Mouse (Mus musculus): Measurements from ENCODE around the gene Csmd2.

The Csmd2 gene

DNA sequence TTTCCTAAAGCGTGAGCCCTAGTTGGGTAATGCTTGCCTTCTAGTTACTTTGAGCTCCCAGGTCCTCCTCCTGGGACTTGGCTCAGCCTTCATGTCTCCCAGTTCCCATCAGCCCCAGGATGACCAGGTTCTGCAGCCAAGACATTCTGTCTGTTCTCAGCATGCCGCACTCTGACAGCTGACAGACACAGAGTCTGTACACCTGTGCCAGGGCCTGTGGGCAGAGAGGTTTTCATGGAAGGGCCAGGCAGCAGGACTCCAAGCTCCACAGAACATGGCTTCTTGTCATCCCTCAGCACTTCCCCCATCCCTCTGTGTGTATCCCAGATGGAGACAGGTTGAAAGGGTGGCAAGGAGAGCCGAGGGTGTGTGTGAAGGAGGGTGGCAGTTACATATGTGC lies 154.6 kb downstream of the Csmd2 start:
- DNase-seq: peak; percentile 84

DNA sequence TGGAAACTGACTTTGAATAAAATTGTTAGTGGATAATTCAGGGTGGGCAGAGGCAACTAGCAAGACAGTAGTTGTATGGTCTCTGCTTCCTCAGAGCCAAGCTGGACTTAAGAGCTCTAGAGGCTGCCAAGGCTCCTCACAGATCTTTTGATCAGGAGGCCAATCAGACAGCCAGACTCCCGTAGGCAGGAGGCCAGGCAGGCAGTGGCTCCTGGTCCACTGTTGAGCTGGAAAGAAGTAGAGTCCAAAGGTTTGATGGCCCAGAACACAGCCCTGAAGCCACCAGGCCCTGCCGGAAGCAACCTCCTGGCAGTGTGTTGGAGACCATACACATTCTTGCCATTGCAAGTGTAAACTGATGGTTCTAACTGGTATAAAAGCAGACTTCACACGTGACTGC lies 155.5 kb downstream of the Csmd2 start:
- peak; percentile 35 for DNase-seq

DNA sequence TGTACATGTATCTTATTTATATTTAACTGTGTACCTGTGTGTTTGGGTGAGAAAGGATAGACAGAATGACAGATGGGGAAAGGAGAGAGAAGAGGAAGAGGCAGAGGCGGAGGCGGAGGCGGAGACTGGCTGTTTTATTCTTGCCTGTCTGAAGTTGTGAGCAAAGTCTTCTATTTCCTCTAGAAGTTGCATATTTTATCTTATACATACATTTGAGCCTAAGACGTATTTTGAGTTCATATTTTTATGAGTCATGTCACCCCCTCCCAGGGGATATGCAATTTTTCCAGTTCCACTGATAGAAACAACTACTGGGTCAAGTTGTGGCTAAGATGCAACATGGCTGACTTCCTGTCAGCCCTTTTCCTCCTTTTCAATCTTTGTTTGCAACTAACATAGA lies 161.9 kb downstream of the Csmd2 start:
- DNase-seq: no peak

DNA sequence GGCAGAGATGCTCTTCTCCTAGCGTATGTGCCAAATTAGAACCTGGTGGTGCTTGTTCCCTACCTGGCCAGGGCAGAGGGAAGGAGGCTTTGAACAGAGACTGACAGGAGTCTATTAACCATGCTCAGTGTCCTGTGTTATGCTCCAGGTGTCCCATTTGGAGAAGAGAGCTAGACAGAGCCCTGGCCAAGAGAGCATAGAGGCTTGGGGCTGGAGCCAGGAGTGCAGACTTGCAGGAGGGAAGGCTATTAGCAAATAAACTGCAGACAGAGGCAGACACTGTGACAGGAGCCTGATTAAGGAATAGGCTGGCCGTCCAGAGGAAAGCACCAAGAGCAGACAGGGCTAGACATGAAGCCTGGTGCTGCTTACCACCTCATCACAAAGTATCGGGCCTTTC lies 164.4 kb downstream of the Csmd2 start:
- no peak for DNase-seq

DNA sequence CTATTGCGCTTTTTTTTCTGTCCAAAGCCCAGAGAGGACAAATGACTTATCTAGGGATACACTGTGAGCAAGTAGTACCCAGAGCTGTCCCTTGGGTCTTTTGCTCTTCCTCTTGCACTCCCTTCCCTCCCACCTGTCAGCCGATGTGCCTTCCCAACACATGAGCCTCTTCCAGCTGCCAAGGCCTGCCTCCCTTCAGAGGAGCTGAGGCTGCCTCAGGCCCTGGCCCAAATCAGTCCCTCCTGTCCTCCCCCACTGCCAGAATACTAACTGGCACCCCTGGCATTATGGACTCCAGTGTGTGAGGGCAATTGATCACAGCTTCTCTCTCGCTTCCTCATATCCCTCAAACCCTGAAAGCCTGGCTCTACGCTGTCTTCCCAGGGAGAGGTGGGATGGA lies 165.5 kb downstream of the Csmd2 start:
- no peak for DNase-seq

DNA sequence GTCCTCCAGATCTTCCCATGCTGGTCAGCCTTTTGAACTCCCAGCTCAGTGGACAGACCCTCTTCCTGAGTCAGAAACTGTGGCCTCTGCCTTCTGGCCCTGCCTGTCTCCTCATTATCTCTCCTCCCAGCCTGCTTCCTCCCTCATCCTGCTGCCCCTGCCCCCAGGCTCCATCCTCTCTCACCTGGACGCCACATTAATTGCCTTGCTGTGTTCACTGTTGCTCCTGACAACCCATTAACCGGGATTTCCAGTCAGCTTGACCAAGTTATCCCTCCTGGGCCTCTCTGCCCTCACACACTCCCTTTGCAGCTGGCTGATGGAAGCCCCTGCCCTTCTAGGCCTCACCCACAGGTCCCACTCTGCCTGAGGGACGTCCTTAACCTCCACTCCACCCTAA lies 167.6 kb downstream of the Csmd2 start:
- DNase-seq: no peak

DNA sequence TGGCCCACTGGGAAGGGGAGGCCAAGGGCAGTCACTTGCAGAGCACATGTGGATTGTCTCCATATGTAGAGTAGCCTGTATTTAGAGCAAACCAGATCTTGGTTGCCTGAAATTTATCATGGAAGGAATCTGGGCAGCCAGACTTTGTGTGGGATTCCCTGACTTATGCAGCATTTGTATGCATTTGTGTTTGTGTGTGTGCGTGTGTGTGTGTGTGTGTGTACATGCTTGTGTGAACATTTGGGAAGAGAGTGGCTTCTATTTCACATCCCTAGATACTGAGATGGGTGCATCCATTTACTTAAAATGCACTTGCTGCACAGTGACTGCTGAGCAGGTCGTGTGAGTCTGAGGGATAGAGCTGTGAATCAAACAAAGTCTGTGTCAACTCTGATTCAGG lies 173.0 kb downstream of the Csmd2 start:
- no peak for DNase-seq

DNA sequence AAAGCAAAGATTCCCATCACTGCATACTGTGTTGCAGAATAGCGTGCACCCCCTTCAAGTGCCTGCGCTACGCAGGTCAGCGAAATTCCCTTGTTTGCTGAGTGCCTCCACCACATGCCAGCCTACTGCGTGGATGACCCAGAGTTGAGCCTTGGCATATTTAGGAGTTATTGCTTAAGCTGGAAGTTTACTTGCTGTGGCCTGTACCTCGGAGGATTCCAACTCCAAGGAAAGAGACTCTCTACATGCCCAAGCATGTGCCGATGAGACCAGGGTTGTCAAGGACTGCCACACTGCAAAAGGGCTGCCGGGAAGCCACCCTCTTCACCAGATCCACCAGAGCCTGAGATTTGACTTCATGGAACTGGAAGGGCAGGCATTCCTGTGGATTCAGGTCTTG lies 182.5 kb downstream of the Csmd2 start:
- DNase-seq: no peak

DNA sequence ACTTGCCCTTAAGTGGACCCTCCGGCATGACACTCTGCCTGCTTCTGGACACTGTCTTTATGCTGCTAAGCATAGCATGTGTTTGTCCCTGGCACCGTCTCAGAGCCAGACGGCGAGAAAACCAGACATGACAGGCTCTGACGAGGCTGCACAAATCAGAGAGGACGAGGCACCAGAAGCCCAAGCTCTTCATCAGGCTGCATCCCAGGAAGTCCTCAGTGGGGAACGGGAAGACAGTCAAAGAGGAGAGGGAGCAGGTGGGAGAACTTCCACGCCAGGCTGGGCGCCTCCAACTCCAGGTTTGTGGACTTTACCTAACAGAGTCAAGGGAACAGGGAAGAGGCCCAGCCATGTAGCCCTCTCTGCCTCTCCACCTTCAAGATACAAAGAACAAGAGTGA lies 183.6 kb downstream of the Csmd2 start:
- peak; percentile 69 to 78 for DNase-seq

DNA sequence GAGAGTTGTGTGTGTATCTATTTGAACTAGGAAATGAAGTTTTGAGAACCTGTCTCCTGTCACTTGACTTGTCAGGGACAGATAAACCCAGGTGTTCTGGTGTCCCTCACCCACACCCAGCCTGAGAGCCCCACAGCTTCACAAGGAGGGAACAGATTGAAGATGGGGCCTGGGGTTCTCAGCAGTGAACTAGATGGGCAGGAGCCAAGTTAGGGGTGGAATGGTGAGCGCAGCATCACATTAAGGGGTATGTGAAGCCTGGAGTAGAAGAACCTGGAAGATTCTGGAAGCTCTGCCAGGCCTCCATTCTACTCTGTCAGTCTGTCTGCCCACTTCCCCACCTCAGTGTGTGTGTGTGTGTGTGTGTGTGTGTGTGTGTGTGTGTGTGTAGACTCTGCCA lies 184.0 kb downstream of the Csmd2 start:
- no peak for DNase-seq

DNA sequence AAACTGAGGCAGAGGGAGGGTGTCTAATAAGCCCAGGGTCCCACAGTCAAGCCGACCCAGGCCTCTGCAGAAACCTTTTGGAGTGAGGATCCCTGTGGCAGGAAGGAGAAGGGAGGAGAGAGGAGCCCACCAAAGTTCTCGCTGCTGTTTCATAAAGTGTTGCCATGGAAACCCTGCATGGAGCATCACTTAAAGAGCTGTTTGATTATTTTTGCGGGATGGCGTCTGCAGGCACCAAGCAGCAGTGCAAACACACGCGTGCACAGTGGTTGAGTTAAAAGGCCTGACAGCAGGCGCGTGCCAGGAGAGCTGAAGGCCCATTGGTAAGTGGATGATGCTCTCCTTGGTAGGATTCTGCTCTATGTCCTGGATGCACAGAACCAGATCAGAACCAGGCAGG lies 191.3 kb downstream of the Csmd2 start:
- no peak for DNase-seq

DNA sequence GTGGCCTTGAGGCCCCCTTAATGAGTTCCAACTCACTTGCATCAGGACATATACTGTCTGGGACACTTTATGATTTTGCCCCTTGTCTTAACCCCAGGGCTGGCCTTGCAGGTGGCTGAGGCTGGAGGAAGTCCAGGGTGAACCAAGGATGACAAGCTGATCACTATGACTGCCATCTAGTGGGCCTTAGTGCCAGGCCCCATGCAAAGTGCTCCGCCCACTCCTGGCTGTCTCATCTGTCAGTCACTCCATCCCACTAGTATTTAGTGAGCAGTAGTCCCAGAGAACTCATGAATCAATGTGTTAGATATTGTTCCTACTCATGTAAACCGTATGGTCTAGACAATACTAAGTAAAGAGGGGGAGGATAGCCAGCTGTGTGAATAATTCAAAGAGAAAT lies 191.9 kb downstream of the Csmd2 start:
- DNase-seq: peak; percentile 23

DNA sequence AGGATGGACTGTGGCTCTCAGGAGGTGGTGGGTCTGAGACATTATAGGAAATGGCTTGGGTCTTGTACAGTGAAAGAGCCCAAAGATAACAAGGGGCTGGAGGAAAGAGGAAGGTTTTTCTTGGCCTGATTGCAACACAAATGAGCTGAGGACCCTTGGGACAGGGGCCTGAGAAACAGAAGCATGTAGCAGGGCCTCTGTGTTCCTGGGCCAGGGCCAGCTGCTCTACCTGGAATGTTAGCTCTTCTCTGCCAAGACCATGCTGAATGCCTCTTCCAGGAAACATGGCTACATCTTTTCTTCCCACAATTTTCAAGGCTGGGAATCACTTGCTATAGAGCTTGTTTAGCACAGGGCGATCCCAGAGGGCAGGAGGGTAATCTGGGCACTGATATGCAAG lies 197.1 kb downstream of the Csmd2 start:
- DNase-seq: no peak

DNA sequence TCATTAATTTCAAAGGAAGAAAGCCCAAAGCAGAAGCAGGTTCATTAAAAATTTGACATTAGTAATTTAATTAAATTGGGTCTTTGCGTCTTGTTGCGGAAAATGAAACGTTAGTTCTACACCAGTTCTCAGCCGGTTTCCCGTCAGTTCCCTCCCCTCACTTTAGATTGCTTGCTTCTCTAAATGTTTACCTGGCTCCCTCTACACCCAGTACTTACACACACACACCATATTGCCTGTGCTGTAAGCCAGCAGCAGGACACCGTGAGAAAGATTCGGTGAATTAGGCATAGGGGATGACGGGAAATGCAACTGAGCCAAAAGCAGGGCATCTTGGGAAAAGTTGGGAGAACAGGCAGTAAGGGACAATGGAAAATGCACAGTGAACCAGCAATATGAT lies 206.8 kb downstream of the Csmd2 start:
- no peak for DNase-seq

DNA sequence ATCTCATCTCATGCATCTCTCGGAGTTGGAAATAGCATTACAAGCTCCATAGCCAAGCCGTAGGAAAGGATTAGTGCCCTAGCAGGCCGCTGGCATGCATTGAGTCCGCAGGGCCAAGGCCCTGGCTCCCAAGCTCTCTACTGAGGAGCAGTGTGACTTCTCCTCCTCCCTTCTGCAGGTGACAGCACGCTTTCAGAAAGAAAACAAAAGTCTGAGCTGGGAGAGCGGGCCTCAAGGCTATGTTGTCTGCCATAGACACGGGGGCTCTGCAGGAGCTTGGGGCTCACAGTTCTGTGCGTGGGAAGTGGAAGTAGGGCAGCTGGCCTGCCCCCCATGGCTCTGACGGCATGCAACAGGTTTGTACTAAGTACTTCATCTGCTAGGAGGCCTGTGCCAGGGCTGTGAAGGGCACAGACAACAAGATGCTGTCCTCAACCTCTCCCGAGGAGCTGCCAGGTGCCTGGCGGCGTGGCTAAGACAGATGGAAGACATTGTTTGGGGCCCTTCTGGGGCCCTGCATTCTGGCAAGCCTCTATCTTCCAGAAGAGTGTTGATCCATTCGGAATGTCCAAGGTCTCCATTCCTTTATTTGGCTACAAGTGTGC lies 230.4 kb downstream of the Csmd2 start:
- DNase-seq: peak; percentile 85 to 87

DNA sequence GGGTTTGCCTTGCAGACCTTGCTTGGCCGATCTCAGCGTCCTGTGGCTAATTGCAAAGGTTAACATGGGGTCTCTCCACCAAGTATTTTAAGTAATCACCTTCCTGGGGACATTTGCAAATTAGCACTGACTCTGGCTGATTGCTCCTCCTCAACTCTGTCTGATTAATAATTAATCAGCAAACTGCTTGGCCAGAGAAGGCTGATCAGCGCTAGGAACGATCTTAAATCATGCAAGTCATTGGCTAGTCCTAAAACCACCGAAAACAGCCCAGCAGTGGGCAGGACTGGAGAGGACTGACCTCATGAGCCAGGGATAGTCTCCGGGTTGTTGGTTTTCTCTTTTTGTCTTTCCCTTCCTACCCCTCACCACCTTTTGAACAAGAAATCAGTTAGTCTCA lies 236.8 kb downstream of the Csmd2 start:
- DNase-seq: no peak

DNA sequence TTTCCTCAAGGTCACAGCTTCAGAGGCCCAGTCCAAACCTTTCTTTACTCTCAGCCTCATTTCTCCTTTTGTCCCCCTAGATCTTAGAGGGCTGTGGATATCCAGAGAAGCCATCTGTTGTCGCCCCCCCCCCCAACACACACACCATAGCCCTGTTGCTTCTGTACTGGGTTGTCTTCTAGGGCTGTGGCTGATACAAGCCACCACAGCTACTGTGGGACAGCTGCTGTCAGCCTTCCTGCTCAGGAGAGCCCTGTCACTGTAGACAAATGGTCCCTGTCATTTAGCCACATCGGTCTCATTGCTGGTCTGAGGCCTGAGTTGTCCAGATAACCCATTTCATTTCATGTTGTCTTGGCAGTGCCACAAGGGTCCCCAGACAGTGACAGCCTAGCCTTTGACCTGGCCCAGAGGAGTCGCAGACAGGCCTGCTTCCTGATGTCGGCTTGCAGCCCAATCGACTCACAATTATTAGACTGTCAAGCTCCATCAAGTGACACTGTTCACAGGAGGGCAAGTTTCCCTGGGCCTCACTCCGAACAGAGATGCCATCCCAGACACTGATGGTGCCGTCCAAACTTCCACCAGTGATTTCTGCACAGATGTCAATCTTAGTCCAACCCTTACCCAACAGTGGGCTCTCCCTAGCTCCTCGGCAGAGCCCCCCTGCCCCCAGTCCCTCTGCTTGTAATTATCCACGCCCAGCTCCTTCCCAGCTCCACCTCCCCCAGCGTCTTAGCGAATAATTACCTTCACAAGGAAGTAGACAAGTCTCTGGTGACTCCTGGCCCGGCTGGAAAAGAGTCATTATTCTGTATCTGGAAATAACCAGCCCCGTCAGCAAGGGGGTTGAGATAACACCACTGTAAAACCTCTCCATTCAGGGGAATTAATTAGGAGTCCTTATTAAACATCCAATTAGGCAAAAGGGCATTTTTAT lies 240.0 kb downstream of the Csmd2 start:
- DNase-seq: no peak

DNA sequence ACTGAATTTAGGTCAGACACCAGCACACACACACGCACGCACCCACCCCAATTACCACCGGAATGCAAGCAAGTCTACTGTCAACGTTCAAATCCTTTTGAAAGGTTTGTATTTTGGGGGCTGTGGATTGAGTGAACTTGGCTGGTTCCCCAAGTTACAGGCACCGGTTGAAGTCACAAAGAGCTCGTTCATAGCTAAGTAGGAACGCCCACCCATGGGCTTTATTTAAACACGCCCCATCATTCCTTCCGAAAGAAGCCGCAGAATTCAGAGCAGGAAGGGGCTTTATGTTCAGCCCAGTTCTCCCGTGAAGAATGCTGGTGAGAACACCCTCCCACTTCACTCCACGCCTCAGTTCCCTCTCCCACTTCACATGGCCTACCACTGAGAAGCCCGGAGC lies 245.8 kb downstream of the Csmd2 start:
- DNase-seq: no peak

DNA sequence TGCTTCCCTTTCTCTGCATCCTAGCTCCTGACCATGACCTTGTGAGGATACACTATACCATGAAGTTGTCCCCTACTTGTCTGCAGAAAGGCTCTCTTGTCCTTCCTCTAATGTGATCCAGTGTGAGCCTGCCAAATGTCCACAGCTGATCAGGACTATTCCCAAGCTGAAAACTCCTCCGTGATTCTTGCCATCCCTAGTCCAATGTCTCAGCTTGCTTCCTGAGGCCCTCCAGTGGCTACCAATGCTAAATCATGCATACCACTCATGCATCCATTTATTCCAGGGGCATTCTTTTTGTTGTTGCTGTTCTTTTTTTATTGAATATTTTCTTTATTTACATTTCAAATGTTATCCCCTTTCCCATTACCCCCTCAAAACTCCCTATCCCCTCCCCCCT lies 251.5 kb downstream of the Csmd2 start:
- no peak for DNase-seq

DNA sequence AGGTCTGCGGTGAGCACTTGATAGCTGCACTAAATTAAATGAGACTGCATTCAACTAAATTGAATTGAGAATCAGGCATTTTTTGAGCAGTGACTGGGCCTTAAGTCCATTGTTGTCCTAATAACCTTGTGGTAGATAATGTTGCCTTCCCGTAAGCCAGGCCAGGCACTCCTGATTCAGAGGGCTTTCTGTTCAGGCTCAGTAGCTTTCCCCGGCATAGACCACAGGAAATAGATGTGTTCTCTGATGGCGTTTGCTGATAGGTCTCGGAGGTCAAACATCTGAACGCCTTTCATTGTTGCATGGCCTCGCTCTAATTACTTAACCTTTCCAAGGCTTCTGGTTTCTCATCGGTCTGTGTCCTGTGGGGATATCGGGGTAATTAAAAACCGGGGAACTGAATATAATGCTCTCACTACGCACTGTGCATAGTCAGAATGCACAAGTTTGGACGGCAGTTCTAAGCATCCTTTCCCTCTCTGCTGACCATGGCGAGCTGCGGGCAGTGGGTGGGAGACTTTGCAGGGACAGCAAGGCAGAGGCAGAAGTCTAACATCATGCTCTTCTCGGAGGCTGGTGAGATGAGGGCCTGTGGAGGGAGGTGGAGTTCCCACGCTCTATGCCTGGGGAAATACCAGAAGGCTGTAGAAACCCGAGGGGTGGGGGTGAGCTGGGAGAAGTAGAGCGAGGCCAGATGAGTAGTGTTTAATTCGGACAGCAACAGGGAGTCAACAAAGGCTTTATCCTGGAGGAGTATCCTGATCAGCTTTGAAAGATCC lies 253.6 kb downstream of the Csmd2 start:
- DNase-seq: no peak

DNA sequence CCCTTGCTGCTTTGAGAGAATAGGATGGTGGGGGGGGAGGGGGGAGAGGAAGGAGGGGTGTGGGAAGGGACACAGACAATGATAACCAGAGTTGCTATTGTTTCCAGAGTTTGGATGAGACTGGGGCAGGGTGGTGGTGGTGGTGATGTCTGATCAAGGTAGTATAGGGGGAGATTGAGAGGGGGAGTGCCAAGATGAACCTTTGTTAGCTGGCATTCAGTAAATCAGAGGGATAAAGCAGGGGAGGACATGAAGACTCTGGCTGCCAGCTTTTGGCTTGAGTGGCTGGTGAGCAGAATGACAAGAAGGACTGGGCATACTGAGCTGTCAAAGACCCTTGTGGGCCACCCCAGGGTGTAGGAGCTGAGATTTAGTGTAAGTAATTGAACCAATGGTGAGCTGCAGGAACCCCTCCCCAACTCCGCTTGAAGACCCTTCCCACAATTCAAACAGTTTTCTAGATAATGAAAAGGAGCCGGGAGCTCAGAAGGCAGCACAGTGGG lies 254.2 kb downstream of the Csmd2 start:
- no peak for DNase-seq

DNA sequence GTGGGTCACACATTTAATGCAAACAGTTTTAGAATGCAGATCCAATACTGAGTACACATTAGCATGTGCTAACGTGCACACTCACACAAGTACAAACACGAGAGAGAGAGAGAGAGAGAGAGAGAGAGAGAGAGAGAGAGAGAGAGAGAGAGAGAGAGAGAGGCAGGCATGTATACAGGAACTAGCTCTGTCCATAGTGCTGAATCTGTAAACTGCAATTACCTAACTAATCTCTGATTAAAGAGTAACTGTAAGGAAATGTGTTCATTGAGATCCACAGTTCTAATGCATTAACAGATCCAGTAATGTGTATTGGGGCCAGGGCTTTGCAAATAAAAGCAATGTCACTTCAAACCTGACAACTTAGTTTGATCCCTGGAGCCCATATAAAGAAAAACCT lies 257.5 kb downstream of the Csmd2 start:
- DNase-seq: no peak

DNA sequence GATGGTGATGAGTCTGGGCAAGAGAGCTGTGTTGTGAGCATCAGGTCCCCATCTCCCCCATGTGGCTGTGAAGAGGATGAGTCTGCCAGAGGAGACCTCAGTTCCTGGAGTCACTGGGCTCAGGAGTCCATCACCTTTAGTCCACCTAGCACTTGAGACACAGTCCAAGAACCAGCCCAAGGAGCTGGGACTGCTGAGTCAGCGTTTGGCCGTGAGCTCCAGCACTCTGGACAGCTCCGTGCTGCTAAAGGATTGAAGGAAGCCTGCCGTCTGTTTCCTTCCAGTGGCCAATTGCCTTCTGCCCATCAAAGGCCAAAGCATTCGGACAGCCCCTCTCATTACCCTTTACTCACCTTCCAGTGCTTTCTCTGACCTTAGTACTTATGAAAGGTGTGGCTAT lies 261.0 kb downstream of the Csmd2 start:
- DNase-seq: no peak

DNA sequence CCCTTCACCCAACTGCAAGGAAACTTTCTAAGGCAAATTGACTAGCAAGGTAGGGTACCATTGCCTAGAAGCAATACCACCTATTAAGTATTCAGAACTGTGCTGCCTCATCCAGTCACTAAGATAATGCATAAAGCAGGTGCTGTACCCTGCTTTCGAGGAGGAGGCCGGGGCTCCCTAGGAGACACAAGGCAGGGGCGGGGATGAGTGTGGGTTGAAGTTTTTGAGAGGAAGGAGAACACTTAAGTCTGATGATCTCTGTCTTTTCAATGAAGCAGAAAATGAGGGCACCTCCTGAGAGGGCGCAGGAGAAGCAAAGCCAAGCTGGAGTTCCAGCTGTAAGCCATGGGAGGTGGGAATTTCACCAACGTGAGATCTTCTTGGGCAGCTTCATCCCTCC lies 271.6 kb downstream of the Csmd2 start:
- DNase-seq: no peak

Data from cerebellum, postnatal 36 days (tissue).